Mouse (Mus musculus) heart, embryonic 12.5 days (tissue): Measurements from ENCODE around the gene Polr2l. TPM values are rescaled to one million over a fixed set of nuclear protein-coding genes. Genes with fewer than 3 reads are reported as not detected.
"Not testable (repeated sequence)": the region's sequence is repeated elsewhere in the genome, so short reads cannot be mapped to it uniquely, and the experiment has no call there.

Source experiments
- ATAC-seq: fragments of 200-750 bp; cut with Nextera tagmentation; 2 replicates; pipeline ENCODE4 v1.8.0; 2017; ENCODE audit warnings: moderate TSS enrichment, moderate library complexity; ENCODE audit not compliant: insufficient number of reproducible peaks, low FRiP score
- H3K27ac ChIP-seq: fragments of 300-500 bp; sonication (generic); 2 replicates; pipeline ENCODE4 v1.5.1; 2016; ENCODE audit warnings: mild to moderate bottlenecking, moderate library complexity; ENCODE audit not compliant: poor library complexity, severe bottlenecking
- H3K27me3 ChIP-seq: fragments of 300-500 bp; sonication (generic); replicated peaks from 2 replicates; pipeline ENCODE4 v1.6.1; 2016; ENCODE audit warnings: mild to moderate bottlenecking, moderate library complexity
- H3K36me3 ChIP-seq: fragments of 300-500 bp; sonication (generic); 2 replicates; pipeline ENCODE4 v1.6.1; 2016; ENCODE audit warnings: mild to moderate bottlenecking, moderate library complexity
- H3K4me1 ChIP-seq: fragments of 300-500 bp; sonication (generic); replicated peaks from 2 replicates; pipeline ENCODE4 v1.6.1; 2016; ENCODE audit warnings: mild to moderate bottlenecking
- H3K4me2 ChIP-seq: fragments of 300-500 bp; sonication (generic); 2 replicates; pipeline ENCODE4 v1.6.1; 2016; ENCODE audit warnings: mild to moderate bottlenecking, moderate library complexity
- H3K4me3 ChIP-seq: fragments of 300-500 bp; sonication (generic); 2 replicates; pipeline ENCODE4 v1.5.1; 2016; ENCODE audit warnings: mild to moderate bottlenecking
- H3K9ac ChIP-seq: fragments of 300-500 bp; sonication (generic); 2 replicates; pipeline ENCODE4 v1.6.1; 2016; ENCODE audit warnings: mild to moderate bottlenecking, moderate library complexity
- H3K9me3 ChIP-seq: fragments of 300-500 bp; sonication (generic); replicated peaks from 2 replicates; pipeline ENCODE4 v1.6.1; 2016; ENCODE audit warnings: mild to moderate bottlenecking, moderate library complexity
- WGBS: fragments of 180-500 bp; shearing (Covaris S2); methylation state at CpG from one replicate; pipeline ENCODE4 v1.1.7; 2016; 5-methylcytosine and 5-hydroxymethylcytosine counted together
- polyA plus RNA-seq: library from polyadenylated mRNA; unstranded; fragments of >200 nt; fragmentation: Nextera tagmentation; extraction: Ambion mirVana; gene quantifications from 2 replicates; pipeline ENCODE4 v1.2.1, GENCODE M21; 2016

Gene Polr2l
- polyA plus RNA-seq, 1 experiment from 2014 or later, result 64.7 TPM

GRCm38 (mm10) chr7:141458661-141459060, 16.3 kb downstream of the Polr2l start:
- Histone ChIP-seq H3K27me3 (peaks cover 42% of the 10 kb centered on the region), H3K4me3 (no peak overlapping the region), H3K4me1 (peaks cover 38% of the 10 kb centered on the region), H3K27ac (no peak overlapping the region), H3K9ac (no peak overlapping the region), H3K36me3 (peaks cover 20% of the 10 kb centered on the region), H3K9me3 (no peaks in the 10 kb centered on the region), H3K4me2 (no peak overlapping the region)
- WGBS, result 90% methylated on average over 11 of the region's 11 CpGs
- no peak for ATAC-seq

GRCm38 (mm10) chr7:141457986-141458660, 16.8 kb downstream of the Polr2l start:
- no peak overlapping the region for H3K9ac ChIP-seq
- peaks cover 20% of the 10 kb centered on the region for H3K36me3 ChIP-seq
- H3K27ac ChIP-seq, result no peak overlapping the region
- no peak overlapping the region for H3K4me3 ChIP-seq
- H3K4me1 ChIP-seq, result peaks cover 33% of the 10 kb centered on the region
- 77% methylated on average over 15 of the region's 15 CpGs for WGBS
- no peak overlapping the region for H3K4me2 ChIP-seq
- H3K27me3 ChIP-seq, result peaks cover 36% of the 10 kb centered on the region
- ATAC-seq, result no peak
- no peaks in the 10 kb centered on the region for H3K9me3 ChIP-seq

DNA sequence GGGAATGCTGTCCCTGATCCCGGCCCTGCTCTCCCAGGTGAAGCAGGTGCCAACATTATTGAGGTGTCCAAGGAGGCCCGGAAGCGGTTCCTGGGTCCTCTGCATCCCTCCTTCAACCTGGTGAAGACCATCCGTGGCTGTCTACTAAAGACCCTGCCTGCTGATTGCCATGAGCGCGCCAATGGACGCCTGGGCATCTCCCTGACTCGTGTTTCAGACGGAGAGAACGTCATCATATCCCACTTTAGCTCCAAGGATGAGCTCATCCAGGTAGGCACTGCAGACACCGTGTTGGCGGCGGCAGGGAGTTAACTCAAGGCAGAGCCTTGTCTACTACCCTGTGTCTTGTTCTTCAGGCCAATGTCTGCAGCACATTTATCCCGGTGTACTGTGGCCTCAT, 17.7 kb downstream of the Polr2l start:
- Histone ChIP-seq H3K36me3 (peaks cover 21% of the 10 kb centered on the region), H3K27ac (no peak overlapping the region), H3K27me3 (peaks cover 29% of the 10 kb centered on the region), H3K9me3 (no peaks in the 10 kb centered on the region), H3K4me3 (no peak overlapping the region), H3K4me2 (no peak overlapping the region), H3K4me1 (peaks cover 30% of the 10 kb centered on the region), H3K9ac (no peak overlapping the region)
- ATAC-seq, result no peak
- 90% methylated on average over 14 of the region's 14 CpGs for WGBS

GRCm38 (mm10) chr7:141456739-141457138, 18.2 kb downstream of the Polr2l start:
- peak overlapping the region; percentile 76 for H3K4me2 ChIP-seq
- no peak overlapping the region for H3K9ac ChIP-seq
- no peaks in the 10 kb centered on the region for H3K9me3 ChIP-seq
- peaks cover 24% of the 10 kb centered on the region for H3K27me3 ChIP-seq
- peaks cover 26% of the 10 kb centered on the region for H3K36me3 ChIP-seq
- ATAC-seq, result no peak
- no peak overlapping the region for H3K27ac ChIP-seq
- peaks cover 25% of the 10 kb centered on the region for H3K4me1 ChIP-seq
- peak overlapping the region; percentile 62; the same call in 1 of the 2 replicates for H3K4me3 ChIP-seq
- 85% methylated on average over 6 of the region's 6 CpGs for WGBS

DNA sequence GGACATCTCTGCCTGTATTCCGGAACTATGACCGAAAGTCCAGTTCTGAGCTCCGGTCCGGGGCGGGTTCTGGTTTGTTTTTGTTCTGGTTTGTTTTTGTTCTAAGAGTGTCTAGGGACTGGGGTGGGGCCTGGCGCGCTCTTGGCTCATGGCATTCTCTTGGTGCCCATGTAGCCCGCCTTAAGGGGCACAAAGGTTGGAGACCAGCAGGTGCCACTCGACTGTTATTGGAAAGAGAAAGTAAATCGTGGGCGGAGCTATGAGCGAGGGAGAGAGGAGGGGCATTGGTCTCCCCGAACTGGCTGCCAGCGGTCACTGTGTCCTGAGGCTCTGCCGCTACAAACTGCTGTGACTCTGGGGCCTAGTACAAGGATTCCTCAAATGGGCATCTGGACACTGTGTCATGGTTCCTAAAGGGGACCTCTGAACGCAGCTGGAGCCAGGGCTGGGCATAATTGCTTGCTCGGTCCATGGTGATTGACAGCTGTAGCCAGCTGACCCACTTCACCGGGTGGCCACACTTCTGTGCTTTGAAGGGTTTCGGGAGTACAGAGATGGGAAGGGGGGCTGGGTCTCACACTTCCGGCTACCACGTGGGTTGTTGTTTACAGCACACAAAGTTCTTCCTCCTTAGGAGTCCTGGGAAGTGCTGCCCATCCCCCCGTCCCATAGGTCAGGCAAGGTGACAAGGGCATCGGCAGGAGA, 19.2 kb downstream of the Polr2l start:
- 2% methylated on average over 23 of the region's 23 CpGs for WGBS
- H3K4me3 ChIP-seq, result peak overlapping the region; percentile 62

DNA sequence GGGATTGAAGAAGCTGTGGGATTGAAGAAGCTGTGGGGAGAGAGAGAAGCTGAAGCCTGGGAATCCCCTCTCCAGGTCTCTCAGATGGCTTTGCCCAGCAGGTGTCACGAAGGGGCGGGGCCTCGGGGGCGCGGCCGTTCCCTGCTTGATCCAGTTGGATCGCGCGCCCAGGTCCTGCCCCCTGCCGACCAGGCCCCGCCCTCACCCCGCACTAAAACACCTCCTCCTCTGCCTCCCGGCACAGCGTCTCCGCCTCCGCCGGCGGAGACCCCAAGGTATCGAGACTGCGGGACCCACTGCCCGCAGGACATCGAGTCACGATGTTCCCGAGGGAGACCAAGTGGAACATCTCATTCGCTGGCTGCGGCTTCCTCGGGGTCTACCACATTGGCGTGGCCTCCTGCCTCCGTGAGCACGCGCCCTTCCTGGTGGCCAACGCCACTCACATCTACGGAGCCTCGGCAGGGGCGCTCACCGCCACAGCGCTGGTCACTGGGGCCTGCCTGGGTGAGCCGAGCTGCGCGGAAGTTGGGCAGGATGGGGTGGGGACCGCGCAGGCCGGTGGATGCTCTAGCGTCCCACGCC, 19.9 kb downstream of the Polr2l start, which contains the start of gene Pnpla2:
TSS of gene Pnpla2 (plus strand) at position 232 of the 585 bp plus-strand sequence.
- Histone ChIP-seq H3K9ac (peak within 1 kb of the TSS; percentile 75), H3K4me1 (peaks cover 19% of the 10 kb centered on the region), H3K27me3 (peaks cover 8% of the 10 kb centered on the region; the same call in 1 of the 2 replicates), H3K9me3 (no peaks in the 10 kb centered on the region), H3K36me3 (peaks cover 42% of the 10 kb centered on the region), H3K4me3 (peak within 1 kb of the TSS; percentile 62), H3K27ac (peak within 1 kb of the TSS; percentile 83), H3K4me2 (peak within 1 kb of the TSS; percentile 76)
- WGBS, result 0% methylated on average over 45 of the region's 45 CpGs
- peak; percentile 90 for ATAC-seq

More for the DNA sequence above, 19.2 kb downstream of the Polr2l start:
- peak overlapping the region; percentile 83 for H3K27ac ChIP-seq
- H3K9me3 ChIP-seq, result no peaks in the 10 kb centered on the region
- peak overlapping the region; percentile 75 for H3K9ac ChIP-seq
- H3K4me1 ChIP-seq, result peaks cover 20% of the 10 kb centered on the region
- peak overlapping the region; percentile 76 for H3K4me2 ChIP-seq
- H3K27me3 ChIP-seq, result peaks cover 15% of the 10 kb centered on the region
- H3K36me3 ChIP-seq, result peaks cover 35% of the 10 kb centered on the region
- ATAC-seq, result peak; percentile 56

GRCm38 (mm10) chr7:141453636-141454035, 21.3 kb downstream of the Polr2l start:
- peaks cover 22% of the 10 kb centered on the region for H3K4me1 ChIP-seq
- H3K36me3 ChIP-seq, result peaks cover 42% of the 10 kb centered on the region
- no peak overlapping the region for H3K4me3 ChIP-seq
- H3K9me3 ChIP-seq, result no peaks in the 10 kb centered on the region
- H3K9ac ChIP-seq, result no peak overlapping the region
- H3K27me3 ChIP-seq, result no peaks in the 10 kb centered on the region
- no peak overlapping the region for H3K27ac ChIP-seq
- no peak for ATAC-seq
- 82% methylated on average over 2 of the region's 2 CpGs for WGBS
- no peak overlapping the region for H3K4me2 ChIP-seq

- H3K27me3 ChIP-seq, result no peaks in the 10 kb centered on the region
- H3K4me2 ChIP-seq, result no peak overlapping the region
- H3K36me3 ChIP-seq, result peaks cover 40% of the 10 kb centered on the region
- H3K4me3 ChIP-seq, result no peak overlapping the region
- no peak overlapping the region for H3K9ac ChIP-seq
- H3K27ac ChIP-seq, result no peak overlapping the region
- no peak for ATAC-seq
- H3K9me3 ChIP-seq, result no peaks in the 10 kb centered on the region
- H3K4me1 ChIP-seq, result peaks cover 29% of the 10 kb centered on the region
Measured at GRCm38 (mm10) chr7:141451928-141452327, 23.0 kb downstream of the Polr2l start.

DNA sequence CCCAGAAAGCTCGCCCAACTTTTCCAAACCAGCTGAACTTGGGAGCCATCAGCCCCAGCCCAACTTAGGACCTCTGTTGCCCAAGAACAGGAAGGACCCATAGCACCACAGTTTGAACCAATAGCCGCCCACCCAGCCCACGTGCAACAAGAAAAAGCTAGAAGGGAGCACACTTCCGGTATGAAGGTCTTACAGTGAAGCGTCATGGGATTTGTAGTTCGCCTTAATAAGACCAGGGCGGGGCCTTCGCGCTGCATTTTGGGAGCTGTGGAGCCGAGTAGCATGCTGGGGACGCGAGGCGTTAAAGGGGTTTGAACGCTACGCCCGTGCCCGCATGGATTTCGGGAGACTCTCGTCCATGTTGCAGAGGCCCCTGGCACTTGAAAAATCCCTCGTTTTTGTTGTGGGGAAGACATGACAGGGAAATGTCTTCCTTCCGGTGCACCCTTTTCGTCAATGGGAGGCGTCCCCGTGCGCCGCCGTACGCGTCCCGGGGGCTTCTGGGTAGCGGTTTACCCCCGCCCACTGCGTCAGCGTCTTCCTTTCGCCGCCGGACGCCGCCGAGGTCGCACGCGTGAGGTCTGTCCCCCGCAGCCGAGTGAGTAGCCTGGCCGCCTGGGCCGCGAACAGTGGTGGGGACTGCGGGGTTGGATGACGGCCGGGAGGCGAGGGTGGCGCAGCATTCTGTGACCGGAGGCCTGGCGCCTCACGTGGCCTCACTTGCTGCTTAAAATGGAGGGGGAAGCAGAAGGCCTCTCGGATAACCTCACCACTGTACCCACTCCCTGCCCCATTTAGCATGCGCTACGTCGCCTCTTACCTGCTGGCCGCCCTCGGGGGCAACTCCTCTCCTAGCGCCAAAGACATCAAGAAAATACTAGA, 27.6 kb downstream of the Polr2l start, which contains the start of gene Rplp2:
TSS of gene Rplp2 (plus strand) at position 261 of the 882 bp plus-strand sequence.
- H3K27me3 ChIP-seq, result no peaks in the 10 kb centered on the region
- peak; percentile 91 for ATAC-seq
- under 1% methylated on average over 63 of the region's 63 CpGs for WGBS
- peak within 1 kb of the TSS; percentile 99 for H3K9ac ChIP-seq
- H3K4me3 ChIP-seq, result peak within 1 kb of the TSS; percentile 98
- peaks cover 40% of the 10 kb centered on the region for H3K36me3 ChIP-seq
- no peaks in the 10 kb centered on the region for H3K9me3 ChIP-seq
- peak within 1 kb of the TSS; percentile 75 for H3K4me2 ChIP-seq
- peak within 1 kb of the TSS; percentile 83 for H3K27ac ChIP-seq
- H3K4me1 ChIP-seq, result peaks cover 27% of the 10 kb centered on the region

DNA sequence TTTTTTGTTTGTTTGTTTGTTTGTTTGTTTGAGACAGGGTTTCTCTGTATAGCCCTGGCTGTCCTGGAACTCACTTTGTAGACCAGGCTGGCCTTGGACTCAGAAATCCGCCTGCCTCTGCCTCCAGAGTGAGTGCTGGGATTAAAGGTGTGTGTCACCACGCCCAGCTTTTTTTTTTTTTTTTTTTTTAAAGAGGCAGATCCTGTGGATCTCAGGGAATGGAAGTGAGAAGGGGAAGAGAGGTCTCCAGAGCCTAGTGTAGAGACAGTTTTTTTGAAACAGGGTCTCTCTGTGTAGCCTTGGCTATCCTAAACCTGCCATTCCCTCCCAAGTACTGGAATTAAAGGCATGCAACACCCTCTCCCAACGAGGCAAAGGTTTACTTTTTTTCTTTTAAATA, 28.6 kb downstream of the Polr2l start:
- Histone ChIP-seq H3K4me2 (peak overlapping the region; percentile 75; the same call in 1 of the 2 replicates), H3K36me3 (peaks cover 34% of the 10 kb centered on the region), H3K4me1 (peaks cover 36% of the 10 kb centered on the region)
- H3K4me3 ChIP-seq, H3K9me3 ChIP-seq, H3K27ac ChIP-seq, H3K9ac ChIP-seq, H3K27me3 ChIP-seq, ATAC-seq: not testable (repeated sequence)
- 81% methylated on average over 3 of the region's 3 CpGs for WGBS
